ENCODE assay signal across 14 mouse cellular contexts in genomic region chr17:86822017-86822737, GRCm38 (mm10).
"Had no signal": no experiment of that assay in that cellular context is flagged by ENCODE, and none has a peak within 500 bp of the region (broad histone marks: within the 10 kb centered on the region; RNA-seq: fewer than 3 reads in every experiment).

No protein-coding gene starts in this region.

- H3K36me3 ChIP-seq: limb, embryonic 12.5 days; liver, embryonic 13.5 days; midbrain, embryonic 13.5 days; stomach, embryonic 15.5 days had no signal

- H3K27me3 ChIP-seq: limb, embryonic 12.5 days; liver, embryonic 13.5 days; midbrain, embryonic 13.5 days; stomach, embryonic 15.5 days had no signal

- H3K4me3 ChIP-seq: limb, embryonic 12.5 days; liver, embryonic 13.5 days; midbrain, embryonic 13.5 days; stomach, embryonic 15.5 days had no signal

- H3K9me3 ChIP-seq: limb, embryonic 12.5 days; liver, embryonic 13.5 days; midbrain, embryonic 13.5 days; stomach, embryonic 15.5 days had no signal

- DNase-seq: kidney, adult 11 months; kidney, postnatal 14 days; layer of hippocampus, adult 9-11 months; layer of hippocampus, postnatal 36 days; liver; liver, embryonic 13.5 days; liver, postnatal 0 days; right cerebral cortex, postnatal 14 days; thymus, adult 2 months; thymus, postnatal 36 days had no signal

- H3K4me1 ChIP-seq: liver, embryonic 13.5 days; midbrain, embryonic 13.5 days; stomach, embryonic 15.5 days had no signal

- H3K27ac ChIP-seq: limb, embryonic 12.5 days; liver, embryonic 13.5 days; macrophage; midbrain, embryonic 13.5 days; stomach, embryonic 15.5 days had no signal
